Mouse (Mus musculus) bone marrow macrophage, adult 2 months (primary cell): ENCODE results near the gene Frmpd4. TPM values are rescaled to one million over a fixed set of nuclear protein-coding genes. Genes with fewer than 3 reads are reported as not detected.

ENCODE experiments used
- H3K27ac ChIP-seq: 2 replicates; pipeline ENCODE4 v1.5.1; 2012; ENCODE audit warnings: low read depth, low read length; ENCODE audit not compliant: insufficient read depth
- H3K4me1 ChIP-seq: 2 replicates; pipeline ENCODE4 v1.6.1; 2012; ENCODE audit warnings: low read length; ENCODE audit not compliant: control insufficient read depth, insufficient read depth
- H3K4me3 ChIP-seq: 2 replicates; pipeline ENCODE4 v1.5.1; 2012; ENCODE audit warnings: mild to moderate bottlenecking, low read length, moderate library complexity; ENCODE audit not compliant: insufficient read depth
- CTCF ChIP-seq: IDR thresholded peaks from 2 replicates; pipeline ENCODE4 v1.5.1; 2012; ENCODE audit warnings: low read depth, mild to moderate bottlenecking, low read length, moderate library complexity
- POLR2A ChIP-seq: IDR thresholded peaks from 2 replicates; pipeline ENCODE4 v1.6.1; 2012; ENCODE audit warnings: mild to moderate bottlenecking, low read depth, low read length, borderline replicate concordance
- polyA plus RNA-seq: library from polyadenylated mRNA; stranded (reverse); fragments of >200 nt; gene quantifications from 2 replicates; pipeline ENCODE4 v1.2.4, GENCODE M21; 2012; ENCODE audit not compliant: missing spikeins, insufficient read depth, insufficient read length

The Frmpd4 gene
- polyA plus RNA-seq, 1 experiment = not detected

DNA sequence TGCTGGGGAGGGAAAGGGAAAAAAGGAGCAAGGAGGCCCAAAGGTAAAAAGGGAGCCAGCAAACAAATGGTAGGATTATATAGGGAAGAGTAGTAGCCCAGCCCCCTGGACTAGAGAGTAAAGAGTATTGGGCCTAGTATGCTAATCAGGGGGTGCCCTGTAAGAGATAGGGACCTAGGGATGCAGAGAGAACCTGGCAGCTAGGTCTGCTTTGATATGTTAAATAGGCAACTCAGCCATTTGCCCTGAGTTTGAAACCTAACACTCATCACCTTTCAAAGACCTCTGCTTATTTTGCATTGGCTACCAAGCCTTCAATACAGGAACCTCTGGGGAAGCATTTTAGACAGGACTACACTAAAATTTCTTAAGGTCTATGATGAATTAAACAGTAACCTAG is 414.0 kb downstream of the Frmpd4 start:
- TF ChIP-seq POLR2A (no peak), CTCF (no peak)
- H3K4me1 ChIP-seq = no peaks in the 10 kb centered on the region
- H3K4me3 ChIP-seq = no peak overlapping the region
- no peak overlapping the region for H3K27ac ChIP-seq

DNA sequence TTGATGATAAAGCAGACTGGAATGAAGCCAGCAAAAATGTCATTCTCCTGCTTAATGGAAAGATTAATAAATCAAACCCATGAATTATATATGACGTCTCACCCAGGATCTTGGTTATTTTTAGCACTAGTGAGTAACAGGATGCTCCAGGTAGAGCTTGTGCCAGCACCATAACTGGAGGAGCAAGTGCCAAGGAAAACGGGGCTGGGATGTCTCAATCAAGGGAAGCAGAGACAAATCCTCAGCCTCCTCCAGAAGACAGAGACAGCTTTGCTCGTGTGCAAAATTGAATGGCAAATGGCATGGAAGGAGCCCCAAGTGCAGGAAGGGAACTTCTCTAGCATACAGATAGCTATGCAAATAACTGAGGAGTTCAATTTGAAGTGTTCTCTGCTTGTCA is 418.2 kb downstream of the Frmpd4 start:
- Histone ChIP-seq H3K4me3 (no peak overlapping the region), H3K27ac (no peak overlapping the region), H3K4me1 (no peaks in the 10 kb centered on the region)
- no peak for TF ChIP-seq CTCF
- TF ChIP-seq POLR2A = no peak

DNA sequence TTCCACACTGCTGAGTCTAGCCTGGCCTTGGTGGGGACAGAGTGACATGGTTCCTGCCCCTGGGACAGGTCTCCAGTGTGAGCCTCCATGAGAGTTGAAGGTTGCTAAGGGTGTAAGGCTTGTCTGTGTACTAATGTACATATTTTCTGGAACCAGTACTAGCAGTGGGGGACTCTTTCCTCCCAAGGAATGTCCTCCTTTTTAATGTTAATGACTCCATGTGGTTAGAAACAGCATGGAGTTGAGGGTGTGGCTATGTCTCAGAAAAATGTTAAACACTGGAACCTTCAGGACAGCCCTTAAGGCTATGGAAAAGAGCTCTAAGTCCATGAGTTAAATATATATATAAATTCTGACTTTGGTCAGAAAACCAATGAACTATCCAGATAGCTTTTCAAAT is 436.0 kb downstream of the Frmpd4 start:
- H3K4me3 ChIP-seq = no peak overlapping the region
- TF ChIP-seq POLR2A = no peak
- no peak for TF ChIP-seq CTCF
- no peaks in the 10 kb centered on the region for H3K4me1 ChIP-seq
- H3K27ac ChIP-seq = no peak overlapping the region

DNA sequence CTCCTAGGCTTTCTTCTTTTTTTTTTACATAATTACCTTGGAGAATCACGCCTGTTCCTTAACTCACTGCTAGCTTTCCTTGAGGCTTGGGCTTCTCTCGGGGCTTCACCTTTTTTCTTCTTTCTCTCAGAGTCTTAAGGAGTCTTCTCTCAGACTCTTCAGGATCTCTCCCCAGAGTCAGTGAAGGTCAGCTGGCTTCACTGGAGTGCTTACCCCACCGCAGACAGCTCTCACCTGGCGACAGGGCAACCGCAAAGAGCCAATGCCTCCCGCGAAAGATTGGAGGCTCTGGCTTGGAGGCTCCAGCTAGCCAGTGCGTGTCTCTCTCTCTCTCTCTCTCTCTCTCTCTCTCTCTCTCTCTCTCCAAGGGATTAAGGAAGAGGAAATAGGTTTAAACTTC is 453.0 kb downstream of the Frmpd4 start:
- TF ChIP-seq CTCF = no peak
- TF ChIP-seq POLR2A = no peak
- no peak overlapping the region for H3K4me3 ChIP-seq
- H3K4me1 ChIP-seq = no peaks in the 10 kb centered on the region
- H3K27ac ChIP-seq = no peak overlapping the region

DNA sequence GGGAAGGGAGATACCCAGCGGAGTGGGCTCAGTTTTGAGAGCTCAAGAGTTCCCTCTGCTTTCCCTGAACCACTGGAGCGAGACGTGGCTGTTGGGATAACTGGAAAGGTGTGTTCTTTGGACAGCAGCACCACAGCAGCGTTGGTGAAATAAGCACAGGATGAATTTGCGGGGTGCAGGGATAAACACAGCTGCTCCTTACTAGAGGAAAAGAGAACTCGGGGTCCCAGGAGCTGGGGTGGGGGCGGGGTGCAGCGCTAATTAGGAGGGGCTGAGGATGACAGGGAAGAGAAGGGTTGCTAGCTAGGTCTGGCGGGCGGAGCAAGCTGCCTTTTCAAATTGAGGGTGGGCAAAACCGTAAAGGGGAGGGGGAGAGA is 453.5 kb downstream of the Frmpd4 start:
- H3K27ac ChIP-seq = no peak overlapping the region
- no peak for TF ChIP-seq POLR2A
- no peak for TF ChIP-seq CTCF
- no peaks in the 10 kb centered on the region for H3K4me1 ChIP-seq
- H3K4me3 ChIP-seq = no peak overlapping the region

DNA sequence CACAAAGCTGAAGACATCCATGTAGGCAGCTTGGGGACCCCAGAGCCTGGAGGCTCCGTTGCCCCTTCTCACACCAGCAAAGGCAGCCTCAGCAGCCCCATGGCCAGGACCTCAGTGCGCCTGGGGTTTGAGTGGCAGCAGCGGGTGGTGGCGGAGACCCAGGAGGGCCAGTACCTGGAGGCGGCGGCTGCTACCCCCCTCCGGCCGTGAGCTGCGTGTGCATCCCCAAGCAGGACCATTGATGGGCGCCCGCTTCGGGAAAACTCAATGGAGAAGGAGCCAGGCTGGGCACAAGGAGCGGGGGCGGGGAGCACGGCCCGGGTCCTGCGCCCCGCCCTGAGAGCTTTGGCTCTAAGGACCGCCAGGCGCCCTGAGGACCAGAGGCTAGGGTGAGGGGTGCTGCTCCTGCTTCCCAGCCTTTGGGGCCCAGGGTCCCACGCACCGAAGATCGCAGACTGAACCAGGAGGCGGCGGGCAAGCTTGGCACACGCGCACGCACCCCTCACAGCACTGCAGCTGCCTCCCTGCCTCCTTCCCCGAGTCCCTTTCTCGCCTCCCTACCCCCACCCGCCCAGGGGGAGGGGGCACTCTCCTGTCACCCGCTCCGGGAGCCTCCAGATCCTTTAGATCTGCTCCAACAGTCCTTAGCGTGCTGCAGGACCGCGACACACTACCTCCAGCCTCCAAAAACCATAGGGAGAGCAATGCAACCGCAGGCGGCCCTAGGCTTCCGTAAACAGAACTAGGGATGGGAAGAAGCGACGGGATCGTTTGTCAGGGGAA is 454.0 kb downstream of the Frmpd4 start:
- H3K4me3 ChIP-seq = no peak overlapping the region
- TF ChIP-seq POLR2A (no peak), CTCF (no peak)
- no peaks in the 10 kb centered on the region for H3K4me1 ChIP-seq
- no peak overlapping the region for H3K27ac ChIP-seq

DNA sequence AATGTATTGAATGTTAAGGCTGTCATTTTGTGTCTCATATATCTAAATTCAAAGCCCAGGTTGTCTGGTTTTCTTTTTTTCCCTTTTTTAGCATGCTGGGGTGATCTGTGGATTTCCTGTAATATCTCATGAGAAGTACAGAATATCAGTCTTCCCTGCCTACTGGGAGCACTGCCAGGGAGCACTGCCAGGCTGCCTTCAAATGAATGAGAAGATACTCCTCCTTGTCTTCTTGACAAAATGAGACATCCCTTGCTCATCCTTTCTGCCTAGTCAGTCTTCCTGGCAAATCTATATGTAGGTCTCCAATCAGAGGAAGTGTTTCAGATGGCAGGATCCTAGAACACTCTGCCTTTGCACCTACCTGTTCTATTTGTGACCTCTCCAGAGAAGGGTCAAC is 535.4 kb downstream of the Frmpd4 start:
- no peaks in the 10 kb centered on the region for H3K4me1 ChIP-seq
- no peak overlapping the region for H3K27ac ChIP-seq
- TF ChIP-seq CTCF (no peak), POLR2A (no peak)
- H3K4me3 ChIP-seq = no peak overlapping the region

DNA sequence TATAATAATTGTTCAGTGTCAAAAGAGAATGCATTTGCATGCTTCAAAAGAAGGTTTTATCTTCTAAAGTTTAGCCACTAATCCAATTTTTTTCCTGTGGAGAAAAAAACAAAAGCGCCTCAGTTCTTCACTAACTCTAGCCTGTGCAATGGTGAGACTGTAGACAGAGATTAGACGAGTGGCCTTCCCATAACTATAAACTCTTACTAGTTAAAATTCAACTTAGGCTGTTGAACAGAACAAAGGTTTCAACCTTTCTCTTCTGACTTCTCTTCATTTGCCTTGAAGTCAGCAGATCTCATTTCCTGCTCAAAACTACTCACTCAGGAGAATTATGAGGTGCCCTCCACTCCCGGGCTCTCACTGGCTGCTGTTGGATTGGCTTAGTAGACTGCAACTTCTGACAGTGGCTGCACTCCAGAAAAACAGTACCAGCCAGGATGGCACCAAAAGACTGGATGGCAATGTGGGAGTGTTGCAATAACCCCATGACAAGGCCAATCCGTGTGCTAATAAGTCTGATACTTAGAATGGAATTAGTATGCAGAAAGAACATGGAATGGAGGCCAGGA is 556.4 kb downstream of the Frmpd4 start:
- no peak overlapping the region for H3K4me3 ChIP-seq
- no peaks in the 10 kb centered on the region for H3K4me1 ChIP-seq
- H3K27ac ChIP-seq = no peak overlapping the region
- no peak for TF ChIP-seq CTCF
- no peak for TF ChIP-seq POLR2A

DNA sequence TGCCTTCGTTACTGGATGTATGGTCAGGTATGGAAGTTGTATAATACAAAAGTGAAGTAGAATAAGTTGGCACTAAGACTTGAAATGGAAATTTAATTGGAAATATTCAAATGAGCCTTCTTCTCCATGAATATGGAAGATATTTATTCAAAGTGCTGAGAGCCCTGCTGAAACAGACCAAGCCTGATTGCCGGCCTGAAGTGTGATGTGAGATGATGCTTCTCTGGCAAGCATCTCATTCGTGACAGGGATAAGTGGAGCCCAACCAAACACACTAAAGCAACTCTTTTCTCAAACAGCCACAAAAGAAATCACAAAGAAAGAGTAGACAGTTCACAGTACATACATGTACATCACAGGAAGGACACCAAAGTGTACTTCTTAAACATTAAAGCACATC is 559.2 kb downstream of the Frmpd4 start:
- H3K27ac ChIP-seq = no peak overlapping the region
- H3K4me3 ChIP-seq = no peak overlapping the region
- TF ChIP-seq CTCF = no peak
- no peak for TF ChIP-seq POLR2A
- H3K4me1 ChIP-seq = no peaks in the 10 kb centered on the region

DNA sequence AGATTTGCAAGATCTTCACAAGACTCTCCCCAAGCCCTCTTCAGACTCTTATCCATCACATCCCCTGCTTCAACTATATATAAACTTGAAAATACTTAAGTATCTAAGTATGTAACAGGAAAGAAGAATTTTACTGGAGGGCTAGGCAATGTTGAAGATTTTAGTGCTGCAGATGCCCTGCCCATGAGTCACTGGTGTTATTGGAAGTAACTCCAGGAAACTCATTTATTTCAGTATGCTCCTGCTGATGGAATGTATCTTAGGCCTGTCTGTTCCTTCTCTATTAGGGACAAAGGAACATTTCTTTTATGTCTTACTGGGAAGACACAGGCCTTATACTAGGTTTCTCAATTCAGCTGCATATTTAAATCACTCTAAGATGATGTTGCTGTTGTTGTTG is 592.2 kb downstream of the Frmpd4 start:
- Histone ChIP-seq H3K4me3 (no peak overlapping the region), H3K4me1 (no peaks in the 10 kb centered on the region), H3K27ac (no peak overlapping the region)
- no peak for TF ChIP-seq POLR2A
- no peak for TF ChIP-seq CTCF
